Mouse (Mus musculus) limb, embryonic 12.5 days (tissue): Measurements from ENCODE around the gene Bpifb9a. TPM values are rescaled to one million over a fixed set of nuclear protein-coding genes. Genes with fewer than 3 reads are reported as not detected.
"Not testable (repeated sequence)": the region's sequence is repeated elsewhere in the genome, so short reads cannot be mapped to it uniquely, and the experiment has no call there.

ENCODE experiments used
- ATAC-seq: fragments of 200-750 bp; cut with Nextera tagmentation; 2 replicates; pipeline ENCODE4 v1.8.0; 2017; ENCODE audit warnings: low read depth, moderate TSS enrichment; ENCODE audit not compliant: insufficient number of reproducible peaks, insufficient read depth, low FRiP score, low TSS enrichment
- H3K27ac ChIP-seq: fragments of 300-500 bp; sonication (generic); 2 replicates; pipeline ENCODE4 v1.5.1; 2016; ENCODE audit warnings: mild to moderate bottlenecking, moderate library complexity
- H3K27me3 ChIP-seq: fragments of 300-500 bp; sonication (generic); 2 replicates; pipeline ENCODE4 v1.6.1; 2016; ENCODE audit warnings: mild to moderate bottlenecking, moderate library complexity
- H3K36me3 ChIP-seq: fragments of 300-500 bp; sonication (generic); 2 replicates; pipeline ENCODE4 v1.6.1; 2016; ENCODE audit warnings: mild to moderate bottlenecking, moderate library complexity
- H3K4me1 ChIP-seq: fragments of 300-500 bp; sonication (generic); replicated peaks from 2 replicates; pipeline ENCODE4 v1.6.1; 2016
- H3K4me2 ChIP-seq: fragments of 300-500 bp; sonication (generic); 2 replicates; pipeline ENCODE4 v1.6.1; 2016; ENCODE audit warnings: mild to moderate bottlenecking, moderate library complexity
- H3K4me3 ChIP-seq: fragments of 300-500 bp; sonication (generic); replicated peaks from 2 replicates; pipeline ENCODE4 v1.5.1; 2016; ENCODE audit warnings: mild to moderate bottlenecking
- H3K9ac ChIP-seq: fragments of 300-500 bp; sonication (generic); replicated peaks from 2 replicates; pipeline ENCODE4 v1.6.1; 2016; ENCODE audit warnings: mild to moderate bottlenecking, moderate library complexity
- H3K9me3 ChIP-seq: fragments of 300-500 bp; sonication (generic); 2 replicates; pipeline ENCODE4 v1.6.1; 2016; ENCODE audit warnings: mild to moderate bottlenecking, moderate library complexity
- WGBS: fragments of 180-500 bp; shearing (Covaris S2); methylation state at CpG from one replicate; pipeline ENCODE4 v1.1.7; 2016; 5-methylcytosine and 5-hydroxymethylcytosine counted together
- polyA plus RNA-seq: library from polyadenylated mRNA; unstranded; fragments of >200 nt; fragmentation: Nextera tagmentation; extraction: Ambion mirVana; gene quantifications from 2 replicates; pipeline ENCODE4 v1.2.1, GENCODE M21; 2016

Gene Bpifb9a
- polyA plus RNA-seq, 1 experiment from 2014 or later, result not detected

GRCm38 (mm10) chr2:154306927-154307326, 49.3 kb downstream of the Bpifb9a start, which contains the start of gene Bpifb9b:
TSS of gene Bpifb9b (plus strand) at chr2:154307227.
- not testable (repeated sequence) for H3K9me3 ChIP-seq

DNA sequence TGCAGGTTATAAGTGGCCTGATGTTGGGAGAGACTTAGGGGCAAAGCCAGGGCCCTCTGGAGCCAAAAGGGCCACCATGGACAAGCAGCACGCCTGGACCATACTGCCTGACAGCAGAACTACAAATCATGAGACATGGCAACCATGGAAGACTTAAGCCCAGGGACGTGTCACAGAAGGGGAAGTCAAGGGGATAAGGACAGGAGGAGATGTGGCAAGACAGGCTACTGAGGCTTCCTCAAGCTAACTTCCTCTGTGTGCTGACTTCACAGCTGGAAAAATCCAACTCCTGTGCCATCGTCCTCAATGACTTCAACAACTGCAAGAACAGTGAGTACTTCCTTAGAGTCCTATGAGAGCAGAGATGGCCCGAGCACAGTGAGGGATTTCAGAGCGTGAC, 56.1 kb downstream of the Bpifb9a start:
- H3K27ac ChIP-seq, H3K9ac ChIP-seq, H3K36me3 ChIP-seq, H3K9me3 ChIP-seq, H3K27me3 ChIP-seq, H3K4me2 ChIP-seq, H3K4me1 ChIP-seq, ATAC-seq, H3K4me3 ChIP-seq: not testable (repeated sequence)
- 83% methylated on average over 5 of the region's 5 CpGs for WGBS

More at GRCm38 (mm10) chr2:154306927-154307326, 49.3 kb downstream of the Bpifb9a start, which contains the start of gene Bpifb9b:
- H3K36me3 ChIP-seq, H3K4me3 ChIP-seq, H3K27ac ChIP-seq, H3K4me2 ChIP-seq, H3K4me1 ChIP-seq, ATAC-seq, H3K9ac ChIP-seq, H3K27me3 ChIP-seq: not testable (repeated sequence)
- WGBS, result 74% methylated on average over 4 of the region's 4 CpGs

Other genes starting within 250 kb of the Bpifb9a start
- not detected in 2 replicates for gene Bpifa2, start 249.6 kb upstream of the Bpifb9a start, polyA plus RNA-seq
- gene Bpifa3, start 127.5 kb upstream of the Bpifb9a start, polyA plus RNA-seq, result not detected in 2 replicates
- gene Bpifa1, start 115.0 kb upstream of the Bpifb9a start, polyA plus RNA-seq, result not detected in 2 replicates
- gene Bpifa5, start 95.2 kb upstream of the Bpifb9a start, polyA plus RNA-seq, result not detected in 2 replicates
- gene Bpifb1, start 67.0 kb upstream of the Bpifb9a start, polyA plus RNA-seq, result not detected in 2 replicates
- gene Bpifb5, start 34.1 kb upstream of the Bpifb9a start, polyA plus RNA-seq, result 0.17 TPM in 1 of 2 replicates, not detected in the other
- not detected in 2 replicates for gene Bpifb9b, start 49.4 kb downstream of the Bpifb9a start, polyA plus RNA-seq
- 19.2 and 19.4 TPM in 2 replicates for gene Cdk5rap1, start 115.2 kb downstream of the Bpifb9a start, polyA plus RNA-seq
- 7.5 and 8.3 TPM in 2 replicates for gene Snta1, start 150.2 kb downstream of the Bpifb9a start, polyA plus RNA-seq
- 50.6 and 57.8 TPM in 2 replicates for gene Cbfa2t2, start 178.6 kb downstream of the Bpifb9a start, polyA plus RNA-seq